Mouse (Mus musculus): Measurements from ENCODE around the gene Cinp.

- TF ChIP-seq POLR2A (IDR thresholded peaks at IDR 0.05; ENCODE audit: control insufficient read depth, extremely low read depth, insufficient read depth, low read length, poor library complexity) (no peak), CTCF (IDR thresholded peaks at IDR 0.05; ENCODE audit: borderline replicate concordance, control insufficient read depth, extremely low read depth, insufficient read depth, low read length, poor library complexity) (no peak)
Observed at GRCm38 (mm10) chr12:110888606-110889005, 339 bp downstream of the Cinp start.

Measured in thymus, adult 2 months (tissue).